Mouse (Mus musculus) liver, adult 2 months (tissue): ENCODE measurements around the gene Eng.

ENCODE experiments used
- CTCF ChIP-seq: fragments of 200-500 bp; IDR thresholded peaks from 2 replicates; pipeline ENCODE4 v1.5.1; 2011; ENCODE audit warnings: low read depth, low read length, control low read depth
- POLR2A ChIP-seq: fragments of 200-500 bp; IDR thresholded peaks from 2 replicates; pipeline ENCODE4 v1.6.1; 2011; ENCODE audit warnings: low read length, control low read depth; ENCODE audit not compliant: insufficient read depth; ENCODE audit errors: extremely low read depth

DNA sequence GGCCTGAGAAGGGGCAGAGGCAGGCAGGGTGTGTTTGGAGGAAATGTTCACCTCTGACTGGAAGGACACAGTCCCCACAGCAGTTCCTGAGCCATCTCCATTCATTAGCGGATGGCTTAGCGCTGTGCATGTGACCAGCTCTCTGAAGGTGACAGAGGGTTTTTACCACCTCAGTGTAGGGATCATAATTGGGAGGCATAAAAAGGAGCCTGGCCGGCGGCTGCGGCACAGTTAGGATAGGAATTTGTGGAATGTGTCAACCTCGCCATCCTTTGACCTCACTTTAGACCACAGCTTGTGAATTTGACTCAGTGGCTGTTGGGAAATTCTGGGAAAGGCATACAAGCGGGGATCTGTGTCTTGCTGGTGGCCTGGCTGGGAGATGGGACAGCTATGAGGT is 7.4 kb downstream of the Eng start:
- no peak for TF ChIP-seq CTCF
- no peak for TF ChIP-seq POLR2A
